Mouse (Mus musculus): ENCODE measurements around the gene Per2. TPM values are rescaled to one million over a fixed set of nuclear protein-coding genes. Genes with fewer than 3 reads are reported as not detected.

Gene Per2
- polyA plus RNA-seq, 1 experiment = 0.96 TPM

- TF ChIP-seq CEBPB (IDR thresholded peaks at IDR 0.05; ENCODE audit: low read depth) (no peak), MYOD1 (IDR thresholded peaks at IDR 0.05; ENCODE audit: control insufficient read depth, insufficient read length, low read depth) (no peak), MYOG (IDR thresholded peaks at IDR 0.05; ENCODE audit: control insufficient read depth, extremely low read depth, insufficient read length) (no peak)
These were observed 22.1 kb downstream of the Per2 start for GRCm38 (mm10) chr1:91437083-91437400.

DNA sequence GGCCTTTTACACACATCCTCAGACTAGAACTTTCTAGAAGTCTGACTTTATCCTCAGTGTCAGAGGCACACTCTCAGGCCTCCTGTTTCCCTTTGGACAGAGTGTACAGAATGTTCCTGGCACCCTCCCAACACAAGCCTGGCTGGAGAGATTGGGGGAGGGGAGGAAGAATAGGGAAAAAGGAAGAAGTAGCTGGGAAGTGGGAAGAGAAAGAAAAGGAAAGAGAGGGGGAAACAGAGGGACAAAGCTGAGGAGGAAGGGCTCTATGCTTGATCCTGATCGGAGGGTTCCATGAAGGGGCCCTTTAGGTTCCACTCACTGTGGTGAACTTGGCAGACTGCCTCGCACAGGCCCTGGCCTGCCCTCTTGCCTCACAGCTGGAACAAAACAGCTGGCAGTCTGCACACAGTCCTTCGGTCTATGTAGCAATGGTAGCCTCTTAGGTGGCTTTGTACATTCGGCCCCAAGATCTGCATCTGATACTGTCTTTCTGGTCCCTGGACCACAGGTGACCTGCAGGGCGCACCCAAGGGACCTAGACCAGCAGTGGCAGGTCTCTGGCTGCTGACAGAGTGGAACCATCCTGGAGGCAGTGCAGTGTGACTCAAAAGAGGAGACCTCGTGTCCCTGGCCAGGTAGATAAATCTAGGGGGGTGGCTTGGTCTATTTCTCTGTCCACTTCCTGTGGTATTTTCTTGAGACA is 22.6 kb downstream of the Per2 start:
- Histone ChIP-seq H3ac (ENCODE audit: control insufficient read depth, insufficient read length, low read depth) (no peak overlapping the region), H3K4me3 (ENCODE audit: insufficient read depth, poor library complexity, severe bottlenecking) (no peak overlapping the region), H3K79me2 (ENCODE audit: control insufficient read depth, insufficient read depth) (no peaks in the 10 kb centered on the region), H3K36me3 (ENCODE audit: control insufficient read depth, insufficient read depth) (no peaks in the 10 kb centered on the region), H3K27me3 (ENCODE audit: control insufficient read depth, insufficient read depth, insufficient read length) (no peaks in the 10 kb centered on the region), H3K79me3 (ENCODE audit: low read depth) (no peaks in the 10 kb centered on the region)
- TF ChIP-seq MYOG (IDR thresholded peaks at IDR 0.05; ENCODE audit: control insufficient read depth, extremely low read depth, insufficient read length) = no peak
- TF ChIP-seq CTCF (IDR thresholded peaks at IDR 0.05; ENCODE audit: control insufficient read depth, insufficient read depth, insufficient read length) = no peak
- no peak for TF ChIP-seq MAX (IDR thresholded peaks at IDR 0.05)
- TF ChIP-seq USF1 (IDR thresholded peaks at IDR 0.05; ENCODE audit: low read depth) = no peak
- TF ChIP-seq CEBPB (IDR thresholded peaks at IDR 0.05; ENCODE audit: low read depth) = no peak
- TF ChIP-seq FOSL1 (IDR thresholded peaks at IDR 0.05; ENCODE audit: insufficient read depth, low read length, poor library complexity, severe bottlenecking) = no peak
- no peak for TF ChIP-seq MYOD1 (IDR thresholded peaks at IDR 0.05; ENCODE audit: control insufficient read depth, insufficient read length, low read depth)

More at GRCm38 (mm10) chr1:91437083-91437400, 22.1 kb downstream of the Per2 start:
- Histone ChIP-seq H3K79me2 (ENCODE audit: control insufficient read depth, insufficient read depth) (no peaks in the 10 kb centered on the region), H3K79me3 (ENCODE audit: low read depth) (no peaks in the 10 kb centered on the region), H3ac (ENCODE audit: control insufficient read depth, insufficient read length, low read depth) (no peak overlapping the region), H3K27me3 (ENCODE audit: control insufficient read depth, insufficient read depth, insufficient read length) (no peaks in the 10 kb centered on the region), H3K36me3 (ENCODE audit: control insufficient read depth, insufficient read depth) (no peaks in the 10 kb centered on the region), H3K4me3 (ENCODE audit: insufficient read depth, poor library complexity, severe bottlenecking) (no peak overlapping the region)

DNA sequence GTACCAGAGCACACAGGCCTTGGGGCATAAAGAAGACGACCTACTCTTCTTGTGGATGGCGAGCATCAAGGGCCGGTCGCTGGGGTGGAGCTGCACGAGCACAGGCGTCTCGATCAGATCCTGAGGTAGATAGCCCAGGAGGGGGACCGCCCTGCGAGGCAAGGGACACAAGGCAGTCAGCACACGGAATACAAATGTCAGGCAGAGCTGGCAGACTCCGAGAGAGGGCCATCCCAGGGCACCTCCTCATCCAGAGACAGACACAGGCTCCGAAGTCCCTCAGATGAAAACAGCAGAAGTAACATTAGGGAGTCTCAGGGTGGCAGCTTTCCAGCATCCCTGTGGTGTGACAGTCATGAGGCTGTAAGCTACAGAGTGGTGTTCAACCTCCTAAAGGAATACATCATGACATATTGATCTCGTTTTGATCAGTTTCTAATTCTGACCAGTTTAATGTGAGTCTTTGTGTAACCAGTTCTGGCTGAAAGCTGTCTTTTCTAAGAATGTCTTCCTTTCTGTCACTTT is 23.5 kb downstream of the Per2 start:
- Histone ChIP-seq H3ac (ENCODE audit: control insufficient read depth, insufficient read length, low read depth) (no peak overlapping the region), H3K79me3 (ENCODE audit: low read depth) (no peaks in the 10 kb centered on the region), H3K4me3 (ENCODE audit: insufficient read depth, poor library complexity, severe bottlenecking) (no peak overlapping the region), H3K27me3 (ENCODE audit: control insufficient read depth, insufficient read depth, insufficient read length) (no peaks in the 10 kb centered on the region), H3K36me3 (ENCODE audit: control insufficient read depth, insufficient read depth) (no peaks in the 10 kb centered on the region), H3K79me2 (ENCODE audit: control insufficient read depth, insufficient read depth) (no peaks in the 10 kb centered on the region)
- TF ChIP-seq CEBPB (IDR thresholded peaks at IDR 0.05; ENCODE audit: low read depth) (no peak), MAX (IDR thresholded peaks at IDR 0.05) (no peak), CTCF (IDR thresholded peaks at IDR 0.05; ENCODE audit: control insufficient read depth, insufficient read depth, insufficient read length) (no peak), MYOD1 (IDR thresholded peaks at IDR 0.05; ENCODE audit: control insufficient read depth, insufficient read length, low read depth) (no peak), MYOG (IDR thresholded peaks at IDR 0.05; ENCODE audit: control insufficient read depth, extremely low read depth, insufficient read length) (no peak), USF1 (IDR thresholded peaks at IDR 0.05; ENCODE audit: low read depth) (no peak), FOSL1 (IDR thresholded peaks at IDR 0.05; ENCODE audit: insufficient read depth, low read length, poor library complexity, severe bottlenecking) (no peak)

- no peak overlapping the region for H3K4me3 ChIP-seq (ENCODE audit: insufficient read depth, poor library complexity, severe bottlenecking)
- no peaks in the 10 kb centered on the region for H3K36me3 ChIP-seq (ENCODE audit: control insufficient read depth, insufficient read depth)
- no peaks in the 10 kb centered on the region for H3K79me3 ChIP-seq (ENCODE audit: low read depth)
- no peaks in the 10 kb centered on the region for H3K79me2 ChIP-seq (ENCODE audit: control insufficient read depth, insufficient read depth)
- H3ac ChIP-seq (ENCODE audit: control insufficient read depth, insufficient read length, low read depth) = no peak overlapping the region
- TF ChIP-seq CEBPB (IDR thresholded peaks at IDR 0.05; ENCODE audit: low read depth) (no peak), USF1 (IDR thresholded peaks at IDR 0.05; ENCODE audit: low read depth) (no peak), CTCF (IDR thresholded peaks at IDR 0.05; ENCODE audit: control insufficient read depth, insufficient read depth, insufficient read length) (no peak), FOSL1 (IDR thresholded peaks at IDR 0.05; ENCODE audit: insufficient read depth, low read length, poor library complexity, severe bottlenecking) (no peak)
- H3K27me3 ChIP-seq (ENCODE audit: control insufficient read depth, insufficient read depth, insufficient read length) = no peaks in the 10 kb centered on the region
These were observed 24.2 kb downstream of the Per2 start for GRCm38 (mm10) chr1:91434905-91435304.

DNA sequence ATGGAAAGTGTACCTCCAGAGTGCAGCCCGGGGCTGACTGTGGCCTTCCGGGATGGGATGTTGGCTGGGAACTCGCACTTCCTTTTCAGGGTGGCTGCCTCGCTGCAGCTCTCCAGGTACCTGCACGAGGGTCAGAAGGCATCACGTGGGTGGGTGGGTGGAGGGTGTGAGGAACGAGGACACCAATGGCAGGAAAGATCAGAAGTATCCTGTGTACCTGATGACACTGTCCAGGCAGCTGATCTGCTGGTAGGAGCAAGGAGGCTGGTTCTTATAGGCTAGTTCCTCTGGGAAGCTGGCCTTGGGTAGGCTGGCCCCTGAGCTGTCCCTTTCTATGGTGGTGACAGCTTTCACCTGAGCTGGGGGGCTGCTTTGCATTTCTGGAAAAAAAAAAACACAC is 28.4 kb downstream of the Per2 start:
- Histone ChIP-seq H3ac (ENCODE audit: control insufficient read depth, insufficient read length, low read depth) (no peak overlapping the region), H3K79me2 (ENCODE audit: control insufficient read depth, insufficient read depth) (no peaks in the 10 kb centered on the region), H3K27me3 (ENCODE audit: control insufficient read depth, insufficient read depth, insufficient read length) (no peaks in the 10 kb centered on the region), H3K36me3 (ENCODE audit: control insufficient read depth, insufficient read depth) (no peaks in the 10 kb centered on the region), H3K79me3 (ENCODE audit: low read depth) (no peaks in the 10 kb centered on the region), H3K4me3 (ENCODE audit: insufficient read depth, poor library complexity, severe bottlenecking) (no peak overlapping the region)
- TF ChIP-seq CTCF (IDR thresholded peaks at IDR 0.05; ENCODE audit: control insufficient read depth, insufficient read depth, insufficient read length) (no peak), CEBPB (IDR thresholded peaks at IDR 0.05; ENCODE audit: low read depth) (no peak), FOSL1 (IDR thresholded peaks at IDR 0.05; ENCODE audit: insufficient read depth, low read length, poor library complexity, severe bottlenecking) (no peak), USF1 (IDR thresholded peaks at IDR 0.05; ENCODE audit: low read depth) (no peak), MYOG (IDR thresholded peaks at IDR 0.05; ENCODE audit: control insufficient read depth, extremely low read depth, insufficient read length) (no peak), MAX (IDR thresholded peaks at IDR 0.05) (no peak), MYOD1 (IDR thresholded peaks at IDR 0.05; ENCODE audit: control insufficient read depth, insufficient read length, low read depth) (no peak)

GRCm38 (mm10) chr1:91429212-91429611 is 29.9 kb downstream of the Per2 start:
- Histone ChIP-seq H3K4me3 (ENCODE audit: insufficient read depth, poor library complexity, severe bottlenecking) (no peak overlapping the region), H3K79me3 (ENCODE audit: low read depth) (no peaks in the 10 kb centered on the region), H3ac (ENCODE audit: control insufficient read depth, insufficient read length, low read depth) (no peak overlapping the region), H3K27me3 (ENCODE audit: control insufficient read depth, insufficient read depth, insufficient read length) (no peaks in the 10 kb centered on the region), H3K79me2 (ENCODE audit: control insufficient read depth, insufficient read depth) (no peaks in the 10 kb centered on the region), H3K36me3 (ENCODE audit: control insufficient read depth, insufficient read depth) (no peaks in the 10 kb centered on the region)
- no peak for TF ChIP-seq CTCF (IDR thresholded peaks at IDR 0.05; ENCODE audit: control insufficient read depth, insufficient read depth, insufficient read length)
- TF ChIP-seq MYOG (IDR thresholded peaks at IDR 0.05; ENCODE audit: control insufficient read depth, extremely low read depth, insufficient read length) = no peak
- no peak for TF ChIP-seq USF1 (IDR thresholded peaks at IDR 0.05; ENCODE audit: low read depth)
- TF ChIP-seq MAX (IDR thresholded peaks at IDR 0.05) = no peak
- TF ChIP-seq MYOD1 (IDR thresholded peaks at IDR 0.05; ENCODE audit: control insufficient read depth, insufficient read length, low read depth) = no peak
- TF ChIP-seq CEBPB (IDR thresholded peaks at IDR 0.05; ENCODE audit: low read depth) = no peak
- TF ChIP-seq FOSL1 (IDR thresholded peaks at IDR 0.05; ENCODE audit: insufficient read depth, low read length, poor library complexity, severe bottlenecking) = no peak
